Mouse (Mus musculus): Measurements from ENCODE around the gene F2rl1. TPM values are rescaled to one million over a fixed set of nuclear protein-coding genes. Genes with fewer than 3 reads are reported as not detected.
"Not testable (repeated sequence)": the region's sequence is repeated elsewhere in the genome, so short reads cannot be mapped to it uniquely, and the experiment has no call there.

F2rl1 gene
- polyA plus RNA-seq, 1 experiment from 2014 or later, result not detected

- peaks cover 21% of the 10 kb centered on the region for H3K4me1 ChIP-seq (replicated peaks; ENCODE audit: control insufficient read depth, insufficient read depth, low read length)
- ATAC-seq, result no peak
- H3K4me3 ChIP-seq (replicated peaks; ENCODE audit: low read length), result no peak overlapping the region
- H3K4me2 ChIP-seq (ENCODE audit: low read length), result no peak overlapping the region
- WGBS, result 21% methylated on average over 5 of the region's 5 CpGs
- H3K27me3 ChIP-seq (replicated peaks; ENCODE audit: control insufficient read depth, insufficient read depth, low read length), result no peaks in the 10 kb centered on the region
- H3K27ac ChIP-seq (ENCODE audit: low read length), result no peak overlapping the region
- H3K9me3 ChIP-seq (ENCODE audit: control insufficient read depth, low read length), result no peaks in the 10 kb centered on the region
- H3K9ac ChIP-seq (replicated peaks; ENCODE audit: low read depth, low read length), result no peak overlapping the region
- H3K36me3 ChIP-seq (ENCODE audit: control insufficient read depth, insufficient read depth), result no peaks in the 10 kb centered on the region
These were observed 11.1 kb upstream of the F2rl1 start for GRCm38 (mm10) chr13:95536117-95536493.

DNA sequence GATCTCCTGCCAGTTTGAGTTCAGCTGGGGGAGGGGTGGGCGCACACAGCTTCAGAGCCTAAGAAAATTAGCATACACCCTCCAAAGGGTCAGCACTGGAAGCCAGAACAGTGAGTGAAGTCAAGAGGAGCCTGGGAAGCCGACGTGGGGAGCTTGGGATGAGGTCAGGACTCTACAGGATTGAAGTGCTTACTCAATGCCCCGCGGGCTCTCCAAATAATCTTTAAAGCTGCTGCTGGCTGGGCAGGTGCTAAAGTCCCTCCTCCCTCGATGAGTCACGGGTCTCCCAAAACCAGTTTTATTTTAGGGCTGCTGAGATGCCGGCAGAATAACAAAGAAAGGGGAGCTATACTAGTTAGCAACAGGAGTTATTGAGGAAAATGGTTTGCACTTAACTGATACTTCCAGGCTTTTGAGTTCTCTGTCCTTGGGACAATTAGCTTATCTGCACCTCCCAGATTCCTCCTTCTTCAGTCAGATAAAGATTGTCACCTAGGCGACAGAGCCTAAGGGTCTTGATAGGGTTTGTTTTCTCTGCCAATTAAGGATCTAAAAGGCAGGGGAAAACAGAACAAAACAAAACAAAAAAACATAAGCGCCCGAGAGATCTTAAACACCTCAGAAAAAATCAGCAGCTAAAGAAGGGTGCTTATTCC lies 10.6 kb upstream of the F2rl1 start:
- H3K4me3 ChIP-seq (replicated peaks; ENCODE audit: low read length), result no peak overlapping the region
- H3K27me3 ChIP-seq (replicated peaks; ENCODE audit: control insufficient read depth, insufficient read depth, low read length), result no peaks in the 10 kb centered on the region
- no peak overlapping the region for H3K27ac ChIP-seq (ENCODE audit: low read length)
- no peaks in the 10 kb centered on the region for H3K36me3 ChIP-seq (ENCODE audit: control insufficient read depth, insufficient read depth)
- H3K9me3 ChIP-seq (ENCODE audit: control insufficient read depth, low read length), result no peaks in the 10 kb centered on the region
- WGBS, result 3% methylated on average over 11 of the region's 11 CpGs
- H3K4me1 ChIP-seq (replicated peaks; ENCODE audit: control insufficient read depth, insufficient read depth, low read length), result peaks cover 21% of the 10 kb centered on the region
- no peak overlapping the region for H3K9ac ChIP-seq (replicated peaks; ENCODE audit: low read depth, low read length)
- H3K4me2 ChIP-seq (ENCODE audit: low read length), result no peak overlapping the region; the same call in 1 of the 2 replicates
- no peak; the same call in 1 of the 2 replicates for ATAC-seq

GRCm38 (mm10) chr13:95535026-95535425 lies 10.0 kb upstream of the F2rl1 start:
- Histone ChIP-seq H3K4me2 (ENCODE audit: low read length) (no peak overlapping the region), H3K9ac (replicated peaks; ENCODE audit: low read depth, low read length) (no peak overlapping the region), H3K9me3 (ENCODE audit: control insufficient read depth, low read length) (no peaks in the 10 kb centered on the region), H3K27ac (ENCODE audit: low read length) (no peak overlapping the region), H3K4me1 (replicated peaks; ENCODE audit: control insufficient read depth, insufficient read depth, low read length) (peaks cover 21% of the 10 kb centered on the region), H3K4me3 (replicated peaks; ENCODE audit: low read length) (no peak overlapping the region), H3K27me3 (replicated peaks; ENCODE audit: control insufficient read depth, insufficient read depth, low read length) (no peaks in the 10 kb centered on the region), H3K36me3 (ENCODE audit: control insufficient read depth, insufficient read depth) (no peaks in the 10 kb centered on the region)
- ATAC-seq, result no peak
- WGBS, result 7% methylated on average over 6 of the region's 6 CpGs

- Histone ChIP-seq H3K4me2 (ENCODE audit: low read length) (peak overlapping the region; percentile 38), H3K4me1 (replicated peaks; ENCODE audit: control insufficient read depth, insufficient read depth, low read length) (peaks cover 21% of the 10 kb centered on the region), H3K9me3 (ENCODE audit: control insufficient read depth, low read length) (no peaks in the 10 kb centered on the region), H3K36me3 (ENCODE audit: control insufficient read depth, insufficient read depth) (no peaks in the 10 kb centered on the region), H3K9ac (replicated peaks; ENCODE audit: low read depth, low read length) (0 out of 2 replicates have a peak overlapping the region, but pooled peaks have one; percentile 1), H3K4me3 (replicated peaks; ENCODE audit: low read length) (no peak overlapping the region), H3K27me3 (replicated peaks; ENCODE audit: control insufficient read depth, insufficient read depth, low read length) (no peaks in the 10 kb centered on the region), H3K27ac (ENCODE audit: low read length) (no peak overlapping the region)
- WGBS, result 1% methylated on average over 5 of the region's 5 CpGs
- ATAC-seq, result peak; percentile 65
These were observed 9.1 kb upstream of the F2rl1 start for GRCm38 (mm10) chr13:95534131-95534561.

DNA sequence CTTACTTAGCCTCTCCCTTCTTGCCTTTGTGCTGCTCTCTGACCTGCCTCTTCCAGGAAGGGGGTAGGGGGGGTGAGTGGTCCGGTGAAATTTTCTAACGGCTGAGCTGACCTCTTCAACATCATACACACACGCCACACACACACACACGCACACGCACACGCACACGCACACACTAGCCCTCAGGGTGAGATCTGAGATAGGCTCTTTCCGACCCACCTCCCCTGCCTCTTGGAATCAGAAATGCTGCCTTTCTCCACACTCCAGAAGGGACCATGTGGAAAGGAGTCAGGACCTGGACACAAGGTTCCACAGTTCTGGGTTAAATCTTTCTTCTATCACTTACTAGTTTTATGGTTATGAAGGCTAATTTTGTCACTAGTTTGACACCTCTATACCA lies 8.6 kb upstream of the F2rl1 start:
- no peaks in the 10 kb centered on the region for H3K9me3 ChIP-seq (ENCODE audit: control insufficient read depth, low read length)
- no peaks in the 10 kb centered on the region for H3K36me3 ChIP-seq (ENCODE audit: control insufficient read depth, insufficient read depth)
- ATAC-seq, result peak; percentile 27; the same call in 1 of the 2 replicates
- no peak overlapping the region for H3K27ac ChIP-seq (ENCODE audit: low read length)
- no peak overlapping the region for H3K4me2 ChIP-seq (ENCODE audit: low read length)
- no peak overlapping the region for H3K4me3 ChIP-seq (replicated peaks; ENCODE audit: low read length)
- 26% methylated on average over 8 of the region's 8 CpGs for WGBS
- H3K9ac ChIP-seq (replicated peaks; ENCODE audit: low read depth, low read length), result no peak overlapping the region
- H3K4me1 ChIP-seq (replicated peaks; ENCODE audit: control insufficient read depth, insufficient read depth, low read length), result peaks cover 21% of the 10 kb centered on the region
- H3K27me3 ChIP-seq (replicated peaks; ENCODE audit: control insufficient read depth, insufficient read depth, low read length), result no peaks in the 10 kb centered on the region

DNA sequence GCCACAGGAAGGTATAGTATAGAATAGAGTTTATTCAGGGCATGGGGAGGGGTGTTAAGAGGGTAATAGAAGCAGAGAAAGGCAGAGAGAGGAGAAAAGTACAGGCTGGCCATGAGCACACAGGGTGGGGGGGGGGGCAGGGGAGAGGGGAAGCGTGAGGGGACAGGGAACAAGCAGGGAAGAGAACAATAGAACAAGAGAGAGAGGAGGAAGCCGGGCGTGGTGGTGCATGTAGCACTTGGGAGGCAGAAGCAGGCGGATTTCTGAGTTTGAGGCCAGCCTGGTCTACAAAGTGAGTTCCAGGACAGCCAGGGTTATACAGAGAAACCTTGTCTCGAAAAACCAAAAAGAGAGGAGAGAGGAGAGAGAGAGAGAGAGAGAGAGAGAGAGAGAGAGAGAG lies 8.1 kb upstream of the F2rl1 start:
- not testable (repeated sequence) for H3K27me3 ChIP-seq (replicated peaks; ENCODE audit: control insufficient read depth, insufficient read depth, low read length); H3K36me3 ChIP-seq (ENCODE audit: control insufficient read depth, insufficient read depth); ATAC-seq; H3K9me3 ChIP-seq (ENCODE audit: control insufficient read depth, low read length); H3K4me3 ChIP-seq (replicated peaks; ENCODE audit: low read length); H3K9ac ChIP-seq (replicated peaks; ENCODE audit: low read depth, low read length); H3K4me2 ChIP-seq (ENCODE audit: low read length); H3K27ac ChIP-seq (ENCODE audit: low read length)
- WGBS, result 65% methylated on average over 4 of the region's 5 CpGs
- peaks cover 21% of the 10 kb centered on the region for H3K4me1 ChIP-seq (replicated peaks; ENCODE audit: control insufficient read depth, insufficient read depth, low read length)

DNA sequence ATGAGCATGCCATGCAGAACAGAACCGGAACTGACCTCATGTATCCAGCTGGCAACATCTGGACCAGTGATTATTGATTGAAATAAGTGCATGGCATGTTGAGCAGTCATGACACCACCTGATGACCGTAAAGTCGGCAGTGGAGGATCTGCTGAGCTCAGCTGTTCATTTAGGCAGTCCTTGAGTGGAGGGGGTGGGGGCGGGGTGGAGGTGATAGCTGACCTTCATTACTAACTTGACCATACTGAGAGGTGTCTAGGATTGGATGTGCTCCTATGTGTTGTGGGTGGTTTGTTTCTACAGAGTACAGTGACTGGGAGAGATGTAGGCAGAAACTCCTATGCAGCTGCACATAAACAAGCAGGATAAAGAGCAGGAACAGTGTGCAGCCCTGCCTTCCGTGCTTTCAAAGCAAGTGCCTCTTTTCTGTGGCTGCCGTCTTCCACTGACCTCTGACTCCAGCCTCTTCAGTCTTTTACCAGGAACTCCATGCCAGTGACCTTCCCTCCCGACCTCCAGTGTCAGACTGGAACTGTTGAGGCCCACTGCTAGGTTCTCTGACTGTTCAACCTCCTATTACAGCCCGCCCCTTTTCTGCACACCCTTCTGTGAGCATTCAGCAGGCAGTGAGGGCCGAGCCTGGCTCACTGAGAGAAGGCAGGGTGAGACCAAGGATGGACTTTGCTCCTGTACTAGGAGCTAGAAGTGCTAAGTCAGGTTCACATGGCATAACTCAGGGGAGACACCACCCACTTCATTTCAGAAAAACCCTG lies 6.4 kb upstream of the F2rl1 start:
- H3K36me3 ChIP-seq (ENCODE audit: control insufficient read depth, insufficient read depth), result no peaks in the 10 kb centered on the region
- peaks cover 3% of the 10 kb centered on the region; the same call in 1 of the 2 replicates for H3K27me3 ChIP-seq (replicated peaks; ENCODE audit: control insufficient read depth, insufficient read depth, low read length)
- H3K27ac ChIP-seq (ENCODE audit: low read length), result no peak overlapping the region
- peaks cover 21% of the 10 kb centered on the region for H3K4me1 ChIP-seq (replicated peaks; ENCODE audit: control insufficient read depth, insufficient read depth, low read length)
- ATAC-seq, result no peak
- no peak overlapping the region for H3K9ac ChIP-seq (replicated peaks; ENCODE audit: low read depth, low read length)
- H3K9me3 ChIP-seq (ENCODE audit: control insufficient read depth, low read length), result no peaks in the 10 kb centered on the region
- H3K4me3 ChIP-seq (replicated peaks; ENCODE audit: low read length), result no peak overlapping the region
- no peak overlapping the region for H3K4me2 ChIP-seq (ENCODE audit: low read length)
- 53% methylated on average over 9 of the region's 9 CpGs for WGBS

GRCm38 (mm10) chr13:95529246-95529645 lies 4.2 kb upstream of the F2rl1 start:
- Histone ChIP-seq H3K4me2 (ENCODE audit: low read length) (no peak overlapping the region), H3K36me3 (ENCODE audit: control insufficient read depth, insufficient read depth) (no peaks in the 10 kb centered on the region), H3K4me3 (replicated peaks; ENCODE audit: low read length) (no peak overlapping the region), H3K27me3 (replicated peaks; ENCODE audit: control insufficient read depth, insufficient read depth, low read length) (peaks cover 16% of the 10 kb centered on the region), H3K4me1 (replicated peaks; ENCODE audit: control insufficient read depth, insufficient read depth, low read length) (peaks cover 14% of the 10 kb centered on the region), H3K27ac (ENCODE audit: low read length) (no peak overlapping the region), H3K9me3 (ENCODE audit: control insufficient read depth, low read length) (no peaks in the 10 kb centered on the region), H3K9ac (replicated peaks; ENCODE audit: low read depth, low read length) (no peak overlapping the region)
- 88% methylated on average over 2 of the region's 2 CpGs for WGBS
- no peak for ATAC-seq

DNA sequence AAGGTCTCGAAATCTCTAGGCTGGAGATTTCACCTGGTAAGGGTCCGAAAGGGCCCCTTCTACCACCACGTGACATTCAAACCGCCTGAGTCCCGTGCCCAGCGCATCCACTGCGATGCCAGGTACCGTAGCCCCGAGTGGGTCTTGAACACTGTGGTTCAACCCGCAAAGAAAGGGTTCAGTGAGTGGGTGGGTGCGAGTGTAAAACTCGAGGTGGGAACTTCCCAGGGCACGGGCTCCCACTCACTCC lies 678 bp downstream of the F2rl1 start:
- peak overlapping the region; percentile 74 for H3K4me2 ChIP-seq (ENCODE audit: low read length)
- WGBS, result 2% methylated on average over 13 of the region's 13 CpGs
- H3K27me3 ChIP-seq (replicated peaks; ENCODE audit: control insufficient read depth, insufficient read depth, low read length), result peaks cover 30% of the 10 kb centered on the region
- H3K4me1 ChIP-seq (replicated peaks; ENCODE audit: control insufficient read depth, insufficient read depth, low read length), result peaks cover 14% of the 10 kb centered on the region
- no peak overlapping the region for H3K27ac ChIP-seq (ENCODE audit: low read length)
- ATAC-seq, result no peak
- peak overlapping the region; percentile 33 for H3K9ac ChIP-seq (replicated peaks; ENCODE audit: low read depth, low read length)
- no peaks in the 10 kb centered on the region for H3K9me3 ChIP-seq (ENCODE audit: control insufficient read depth, low read length)
- no peaks in the 10 kb centered on the region for H3K36me3 ChIP-seq (ENCODE audit: control insufficient read depth, insufficient read depth)
- peak overlapping the region; percentile 41 for H3K4me3 ChIP-seq (replicated peaks; ENCODE audit: low read length)

All from forebrain, embryonic 16.5 days (tissue).